Mouse (Mus musculus): ENCODE results near the gene H2-M10.6. TPM values are rescaled to one million over a fixed set of nuclear protein-coding genes. Genes with fewer than 3 reads are reported as not detected.

H2-M10.6 gene
- polyA plus RNA-seq, 1 experiment from 2014 or later = not detected

DNA sequence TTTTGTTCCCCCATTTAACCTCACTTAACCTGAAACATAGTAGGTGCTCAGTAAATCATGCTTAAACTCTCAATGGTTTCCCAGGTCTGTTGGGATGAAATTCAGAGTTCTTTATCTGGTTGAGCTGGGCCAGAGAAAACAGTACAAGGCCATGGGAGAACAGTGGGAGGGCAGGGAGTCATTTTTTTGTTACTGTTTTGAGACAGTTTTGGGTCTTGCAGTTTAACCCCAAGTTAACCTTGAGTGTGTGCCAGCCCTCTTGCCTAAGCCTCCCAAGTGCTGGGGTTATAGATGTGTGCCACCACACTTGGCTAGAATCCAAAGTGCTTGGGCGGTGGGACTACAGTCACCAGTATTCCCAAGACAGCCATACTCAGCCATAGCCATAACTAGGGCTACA lies 32.8 kb downstream of the H2-M10.6 start:
- no peak overlapping the region for H3K9ac ChIP-seq
- no peaks in the 10 kb centered on the region for H3K27me3 ChIP-seq
- no peak overlapping the region for H3K27ac ChIP-seq
- H3K4me3 ChIP-seq = no peak overlapping the region
- 67% methylated on average over 1 of the region's 1 CpGs for WGBS
- no peak for ATAC-seq (ENCODE audit: low FRiP score)
- H3K4me2 ChIP-seq = no peak overlapping the region
- H3K36me3 ChIP-seq = peaks cover 9% of the 10 kb centered on the region
- H3K9me3 ChIP-seq = no peaks in the 10 kb centered on the region
- no peaks in the 10 kb centered on the region; the same call in 1 of the 2 replicates for H3K4me1 ChIP-seq (replicated peaks)

DNA sequence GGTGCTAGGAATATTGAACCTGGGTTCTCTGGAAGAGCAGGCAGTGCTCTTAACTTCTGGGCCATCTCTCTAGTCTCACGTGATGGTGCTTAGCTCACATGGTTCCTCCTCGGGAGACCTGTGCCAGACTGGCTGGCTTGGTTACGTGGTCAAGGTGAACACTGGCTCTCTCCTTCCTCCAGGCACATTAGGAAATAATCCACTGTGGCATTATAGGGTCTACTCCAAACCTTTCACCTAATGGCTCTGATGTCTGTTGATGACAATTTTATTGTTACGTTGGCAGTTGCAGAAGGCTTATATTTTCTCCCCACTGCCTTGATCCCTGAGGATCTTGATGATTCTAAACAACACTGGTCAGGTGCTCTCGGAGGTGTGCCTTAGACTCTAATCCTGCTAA lies 36.9 kb downstream of the H2-M10.6 start:
- no peak overlapping the region for H3K4me3 ChIP-seq
- 82% methylated on average over 5 of the region's 5 CpGs for WGBS

GRCm38 (mm10) chr17:36849992-36850391 lies 38.0 kb downstream of the H2-M10.6 start:
- 96% methylated on average over 2 of the region's 2 CpGs for WGBS
- H3K36me3 ChIP-seq = peaks cover 58% of the 10 kb centered on the region
- no peak for ATAC-seq (ENCODE audit: low FRiP score)

More for the DNA sequence above, 36.9 kb downstream of the H2-M10.6 start:
- H3K9me3 ChIP-seq = no peaks in the 10 kb centered on the region
- no peak for ATAC-seq (ENCODE audit: low FRiP score)
- H3K27me3 ChIP-seq = no peaks in the 10 kb centered on the region
- no peak overlapping the region for H3K9ac ChIP-seq
- no peak overlapping the region for H3K27ac ChIP-seq
- H3K4me1 ChIP-seq (replicated peaks) = no peaks in the 10 kb centered on the region; the same call in 1 of the 2 replicates
- peaks cover 47% of the 10 kb centered on the region for H3K36me3 ChIP-seq
- no peak overlapping the region for H3K4me2 ChIP-seq

DNA sequence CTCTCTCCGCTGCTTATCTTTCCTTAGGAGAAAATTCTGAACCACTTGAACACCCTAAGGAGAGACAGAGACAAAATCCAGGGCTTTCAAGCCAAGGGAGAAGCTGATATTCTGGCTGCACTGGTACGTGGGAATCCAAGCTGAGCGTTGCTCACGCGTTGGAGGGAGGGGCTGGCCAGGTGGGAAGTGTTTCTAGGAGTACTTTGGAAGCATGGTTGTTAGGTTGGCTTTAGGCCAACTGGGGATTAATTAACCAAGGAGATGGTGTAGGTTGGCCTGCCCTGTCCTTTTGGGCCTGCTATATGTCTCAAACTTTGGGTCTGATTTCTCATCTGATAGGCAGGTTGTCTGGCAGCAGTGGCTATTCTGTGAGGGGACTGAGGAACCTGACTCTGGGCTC lies 39.2 kb downstream of the H2-M10.6 start:
- no peak for ATAC-seq (ENCODE audit: low FRiP score)
- Histone ChIP-seq H3K4me1 (replicated peaks) (no peaks in the 10 kb centered on the region; the same call in 1 of the 2 replicates), H3K9me3 (no peaks in the 10 kb centered on the region), H3K9ac (no peak overlapping the region), H3K4me3 (no peak overlapping the region), H3K4me2 (no peak overlapping the region), H3K27me3 (no peaks in the 10 kb centered on the region), H3K27ac (no peak overlapping the region), H3K36me3 (peaks cover 69% of the 10 kb centered on the region)
- WGBS = 92% methylated on average over 5 of the region's 5 CpGs

More at GRCm38 (mm10) chr17:36849992-36850391, 38.0 kb downstream of the H2-M10.6 start:
- Histone ChIP-seq H3K4me1 (replicated peaks) (no peaks in the 10 kb centered on the region; the same call in 1 of the 2 replicates), H3K9me3 (no peaks in the 10 kb centered on the region), H3K27ac (no peak overlapping the region), H3K27me3 (no peaks in the 10 kb centered on the region), H3K9ac (no peak overlapping the region), H3K4me2 (no peak overlapping the region), H3K4me3 (no peak overlapping the region)

DNA sequence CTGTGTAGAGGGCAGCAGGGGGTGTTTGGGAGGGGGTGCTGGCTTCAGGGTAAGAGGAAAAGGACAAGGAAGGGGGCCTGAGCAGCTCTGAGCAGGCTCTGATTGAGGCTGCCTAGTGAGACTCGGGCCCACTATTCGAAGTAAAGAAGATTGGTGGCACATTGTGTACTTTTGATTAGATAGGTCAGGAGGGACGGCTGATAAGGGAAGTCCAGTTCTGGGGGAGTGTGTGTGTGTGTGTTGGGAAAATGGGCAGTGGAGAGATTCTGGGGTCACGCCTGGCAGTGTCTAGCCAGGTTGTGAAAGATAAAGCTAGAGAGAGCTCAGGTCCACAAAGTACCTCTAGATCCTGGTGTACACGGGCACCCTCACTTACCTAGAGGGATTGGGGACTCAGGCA lies 39.7 kb downstream of the H2-M10.6 start:
- no peak overlapping the region for H3K9ac ChIP-seq
- no peaks in the 10 kb centered on the region for H3K9me3 ChIP-seq
- no peaks in the 10 kb centered on the region; the same call in 1 of the 2 replicates for H3K4me1 ChIP-seq (replicated peaks)
- peaks cover 69% of the 10 kb centered on the region for H3K36me3 ChIP-seq
- no peak overlapping the region for H3K4me3 ChIP-seq
- no peaks in the 10 kb centered on the region for H3K27me3 ChIP-seq
- WGBS = 91% methylated on average over 5 of the region's 5 CpGs
- H3K4me2 ChIP-seq = no peak overlapping the region
- no peak for ATAC-seq (ENCODE audit: low FRiP score)
- no peak overlapping the region for H3K27ac ChIP-seq

- Histone ChIP-seq H3K9me3 (no peaks in the 10 kb centered on the region), H3K4me3 (no peak overlapping the region), H3K27ac (no peak overlapping the region), H3K9ac (no peak overlapping the region), H3K4me1 (replicated peaks) (no peaks in the 10 kb centered on the region), H3K36me3 (peaks cover 99% of the 10 kb centered on the region), H3K4me2 (no peak overlapping the region), H3K27me3 (no peaks in the 10 kb centered on the region)
- 93% methylated on average over 3 of the region's 3 CpGs for WGBS
- no peak for ATAC-seq (ENCODE audit: low FRiP score)
Observed at GRCm38 (mm10) chr17:36855484-36855883, 43.5 kb downstream of the H2-M10.6 start.

DNA sequence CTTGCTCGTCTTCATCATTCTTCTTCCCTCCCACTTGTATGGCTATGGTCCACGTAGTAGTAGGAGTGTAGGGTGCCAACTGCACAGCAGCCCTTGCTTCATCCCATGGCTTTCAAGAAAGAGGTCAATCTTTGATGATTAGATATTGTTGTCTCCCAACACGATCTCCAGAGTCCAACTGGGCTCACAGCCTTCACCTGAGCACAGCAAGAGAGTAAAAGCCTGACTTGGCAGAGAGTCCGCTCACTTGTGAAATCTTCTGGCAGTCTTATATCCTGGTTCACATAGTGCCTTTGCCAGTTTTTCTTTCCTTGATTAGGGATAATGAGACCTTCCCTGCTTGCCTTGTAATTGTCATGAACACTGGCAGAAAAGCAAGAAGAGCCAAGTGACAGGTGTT lies 44.3 kb downstream of the H2-M10.6 start:
- 94% methylated on average over 4 of the region's 4 CpGs for WGBS
- H3K4me2 ChIP-seq = no peak overlapping the region
- H3K27me3 ChIP-seq = no peaks in the 10 kb centered on the region
- no peaks in the 10 kb centered on the region for H3K4me1 ChIP-seq (replicated peaks)
- H3K36me3 ChIP-seq = peaks cover 91% of the 10 kb centered on the region
- ATAC-seq (ENCODE audit: low FRiP score) = no peak
- no peaks in the 10 kb centered on the region for H3K9me3 ChIP-seq
- H3K27ac ChIP-seq = no peak overlapping the region
- no peak overlapping the region for H3K4me3 ChIP-seq
- H3K9ac ChIP-seq = no peak overlapping the region

GRCm38 (mm10) chr17:36858181-36858580 lies 46.2 kb downstream of the H2-M10.6 start:
- H3K4me2 ChIP-seq = no peak overlapping the region
- H3K36me3 ChIP-seq = peaks cover 72% of the 10 kb centered on the region
- H3K27ac ChIP-seq = no peak overlapping the region
- no peak for ATAC-seq (ENCODE audit: low FRiP score)
- 91% methylated on average over 3 of the region's 3 CpGs for WGBS
- H3K27me3 ChIP-seq = no peaks in the 10 kb centered on the region
- no peak overlapping the region for H3K9ac ChIP-seq
- no peaks in the 10 kb centered on the region for H3K9me3 ChIP-seq
- no peaks in the 10 kb centered on the region for H3K4me1 ChIP-seq (replicated peaks)
- no peak overlapping the region for H3K4me3 ChIP-seq

DNA sequence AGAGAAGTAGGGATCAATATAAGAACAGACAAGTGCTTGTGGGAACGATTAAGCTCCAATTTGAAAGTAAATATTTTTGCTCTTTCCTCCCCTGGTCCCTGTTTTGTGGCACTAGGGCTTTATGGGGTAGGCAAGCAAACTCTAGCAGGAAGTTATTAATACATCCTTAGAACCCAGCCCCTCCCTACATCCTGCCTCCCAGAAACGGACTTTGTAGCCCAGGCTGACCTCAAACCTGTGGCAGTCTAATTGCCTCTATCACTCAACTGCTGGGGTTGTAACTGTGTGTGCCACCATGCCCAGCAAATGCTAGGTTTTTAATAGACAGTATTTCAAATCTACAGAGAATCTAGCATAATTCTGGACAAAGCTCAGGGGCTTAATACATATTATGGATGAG lies 49.7 kb downstream of the H2-M10.6 start:
- no peak overlapping the region for H3K9ac ChIP-seq
- no peak overlapping the region for H3K4me2 ChIP-seq
- peaks cover 9% of the 10 kb centered on the region; the same call in 1 of the 2 replicates for H3K27me3 ChIP-seq
- H3K36me3 ChIP-seq = peaks cover 37% of the 10 kb centered on the region
- peaks cover 5% of the 10 kb centered on the region for H3K4me1 ChIP-seq (replicated peaks)
- no peak for ATAC-seq (ENCODE audit: low FRiP score)
- H3K27ac ChIP-seq = no peak overlapping the region
- no peak overlapping the region for H3K4me3 ChIP-seq
- H3K9me3 ChIP-seq = no peaks in the 10 kb centered on the region
- 76% methylated on average over 2 of the region's 2 CpGs for WGBS

Other genes starting within 250 kb of the H2-M10.6 start
- gene H2-M9, start 169.5 kb upstream of the H2-M10.6 start, polyA plus RNA-seq (2015; fragmentation: Nextera tagmentation; extraction: Ambion mirVana) = not detected in 2 replicates
- gene H2-M1, start 140.0 kb upstream of the H2-M10.6 start, polyA plus RNA-seq (2015; fragmentation: Nextera tagmentation; extraction: Ambion mirVana) = not detected in 2 replicates
- gene H2-M10.5, start 39.3 kb upstream of the H2-M10.6 start, polyA plus RNA-seq (2015; fragmentation: Nextera tagmentation; extraction: Ambion mirVana) = not detected in 2 replicates
- 48.7 and 49.1 TPM in 2 replicates for gene Trim26, start 25.0 kb downstream of the H2-M10.6 start, polyA plus RNA-seq (2015; fragmentation: Nextera tagmentation; extraction: Ambion mirVana)
- gene Trim15, start 55.0 kb downstream of the H2-M10.6 start, polyA plus RNA-seq (2015; fragmentation: Nextera tagmentation; extraction: Ambion mirVana) = 0.40 and 0.52 TPM in 2 replicates
- 1.3 and 1.8 TPM in 2 replicates for gene Trim10, start 57.4 kb downstream of the H2-M10.6 start, polyA plus RNA-seq (2015; fragmentation: Nextera tagmentation; extraction: Ambion mirVana)
- gene Trim40, start 78.0 kb downstream of the H2-M10.6 start, polyA plus RNA-seq (2015; fragmentation: Nextera tagmentation; extraction: Ambion mirVana) = not detected in 2 replicates
- gene Trim31, start 85.9 kb downstream of the H2-M10.6 start, polyA plus RNA-seq (2015; fragmentation: Nextera tagmentation; extraction: Ambion mirVana) = not detected in 2 replicates
- gene Rnf39, start 130.7 kb downstream of the H2-M10.6 start, polyA plus RNA-seq (2015; fragmentation: Nextera tagmentation; extraction: Ambion mirVana) = 0.69 and 1.3 TPM in 2 replicates
- gene Ppp1r11, start 139.6 kb downstream of the H2-M10.6 start, polyA plus RNA-seq (2015; fragmentation: Nextera tagmentation; extraction: Ambion mirVana) = 163 and 169 TPM in 2 replicates
- gene Znrd1, start 146.4 kb downstream of the H2-M10.6 start, polyA plus RNA-seq (2015; fragmentation: Nextera tagmentation; extraction: Ambion mirVana) = 66.4 and 67.7 TPM in 2 replicates
- gene Znrd1as, start 146.4 kb downstream of the H2-M10.6 start, polyA plus RNA-seq (2015; fragmentation: Nextera tagmentation; extraction: Ambion mirVana) = 5.7 and 6.3 TPM in 2 replicates
- gene 2410137M14Rik, start 169.1 kb downstream of the H2-M10.6 start, polyA plus RNA-seq (2015; fragmentation: Nextera tagmentation; extraction: Ambion mirVana) = 0.47 TPM in 1 of 2 replicates, not detected in the other
- gene H2-M5, start 177.4 kb downstream of the H2-M10.6 start, polyA plus RNA-seq (2015; fragmentation: Nextera tagmentation; extraction: Ambion mirVana) = 2.7 and 2.8 TPM in 2 replicates
- 270 and 287 TPM in 2 replicates for gene Zfp57, start 189.0 kb downstream of the H2-M10.6 start, polyA plus RNA-seq (2015; fragmentation: Nextera tagmentation; extraction: Ambion mirVana)
- 1.3 and 2.1 TPM in 2 replicates for gene Mog, start 211.2 kb downstream of the H2-M10.6 start, polyA plus RNA-seq (2015; fragmentation: Nextera tagmentation; extraction: Ambion mirVana)
- gene Gabbr1, start 233.8 kb downstream of the H2-M10.6 start, polyA plus RNA-seq (2015; fragmentation: Nextera tagmentation; extraction: Ambion mirVana) = 55.6 and 57.0 TPM in 2 replicates